In the genomic region with DNA sequence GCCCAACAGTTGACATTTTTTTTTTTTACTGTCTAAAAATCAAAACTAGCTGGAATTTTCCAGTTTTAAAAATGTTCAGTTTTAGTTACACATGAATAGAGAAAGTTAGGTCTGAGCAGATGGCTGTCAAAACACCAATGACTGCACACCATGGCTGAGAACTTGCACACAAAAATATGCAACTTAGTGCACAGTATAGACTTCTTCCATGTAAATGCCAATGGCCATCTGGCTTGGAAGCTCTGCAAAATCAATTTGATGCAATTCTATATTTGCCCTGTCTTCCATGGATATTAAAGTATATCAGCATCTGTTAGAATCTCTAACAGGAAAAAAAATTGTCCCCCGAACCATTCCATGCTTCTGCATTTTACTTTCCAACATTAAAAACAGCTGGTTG, we compare ENCODE assay signal across 13 mouse cellular contexts.
A peak's percentile ranks its signal among the peaks of the same experiment; 100 is the strongest.
DNase-seq lines count a peak whose midpoint lies in the region; TF ChIP-seq lines count a peak whose summit lies in the region.
"Had no signal": no experiment of that assay in that cellular context is flagged by ENCODE, and none has a peak within 500 bp of the region (broad histone marks: within the 10 kb centered on the region; RNA-seq: fewer than 3 reads in every experiment).

No protein-coding gene starts in this region.

- peak overlapping the region; percentile 39; the same call in 1 of the 2 replicates for H3K27ac ChIP-seq in layer of hippocampus, adult 2 months
- H3K27ac ChIP-seq: hindbrain, embryonic 14.5 days had no signal

- no peak for TF ChIP-seq CTCF in layer of hippocampus, adult 2 months (conservative IDR thresholded peaks at IDR 0.05)
- TF ChIP-seq CTCF in lung, adult 2 months (IDR thresholded peaks at IDR 0.05; ENCODE audit: insufficient read depth, low read length), result no peak

- no peaks in the 10 kb centered on the region for H3K4me1 ChIP-seq in lung, adult 2 months (ENCODE audit: control insufficient read depth, insufficient read depth, low read length)

- DNase-seq in layer of hippocampus, adult 2 months (ENCODE audit: low spot score in 2 of 2), result peak; percentile 19 to 48
- no peak for DNase-seq in layer of hippocampus, postnatal 10 days (ENCODE audit: low spot score in 2 of 2)
- peak; percentile 76 to 77 for DNase-seq in frontal cortex, adult 2 months (ENCODE audit: extremely low spot score in 1 of 2, low spot score in 1 of 2)
- peak; percentile 24 to 54 for DNase-seq in left cerebral cortex, adult 18-20 months (ENCODE audit: low spot score in 2 of 2)
- peak; percentile 22 for DNase-seq in right cerebral cortex, postnatal 25 days
- no peak for DNase-seq in adrenal gland, postnatal 25 days
- no peak for DNase-seq in lung, adult 2 months
- DNase-seq: cerebellum, adult 9-11 months; lung, adult 18-20 months; lung, postnatal 36 days; thymus, postnatal 14 days had no signal

- 76% methylated on average over 1 of the region's 1 CpGs for WGBS in lung, adult 2 months

- no peak for TF ChIP-seq POLR2A in lung, adult 2 months (IDR thresholded peaks at IDR 0.05; ENCODE audit: borderline replicate concordance, extremely low read depth, low read depth, low read length)

- H3K4me3 ChIP-seq in layer of hippocampus, adult 2 months, result no peak overlapping the region
- no peak overlapping the region for H3K4me3 ChIP-seq in lung, adult 2 months (replicated peaks; ENCODE audit: extremely low read depth, low read depth, low read length)
- H3K4me3 ChIP-seq: erythroblast, embryonic 14.5 days had no signal

Comparison
In these comparisons a context has a peak if more than half of its experiments do, and no peak if none do; other contexts are left out.
1. DNase-seq: peak in layer of hippocampus, adult 2 months (2 of 2), frontal cortex, adult 2 months (2 of 2), left cerebral cortex, adult 18-20 months (2 of 2) and right cerebral cortex, postnatal 25 days (single experiment); none in layer of hippocampus, postnatal 10 days (0 of 2), adrenal gland, postnatal 25 days (single experiment) and lung, adult 2 months (single experiment).